Mouse (Mus musculus) thymus, adult 2 months (tissue): Measurements from ENCODE around the gene Nppc.
A peak's percentile ranks its signal among the peaks of the same experiment; 100 is the strongest.

ENCODE experiments used
- CTCF ChIP-seq: fragments of 200-500 bp; IDR thresholded peaks from 2 replicates; pipeline ENCODE4 v1.5.1; 2012; ENCODE audit warnings: mild to moderate bottlenecking, control low read depth, low read length, moderate library complexity, borderline replicate concordance; ENCODE audit not compliant: control insufficient read depth, poor library complexity, insufficient read depth; ENCODE audit errors: extremely low read depth
- POLR2A ChIP-seq: fragments of 200-500 bp; IDR thresholded peaks from 2 replicates; pipeline ENCODE4 v1.6.1; 2012; ENCODE audit warnings: mild to moderate bottlenecking, low read length, control low read depth, moderate library complexity; ENCODE audit not compliant: control insufficient read depth, poor library complexity, insufficient read depth; ENCODE audit errors: extremely low read depth

DNA sequence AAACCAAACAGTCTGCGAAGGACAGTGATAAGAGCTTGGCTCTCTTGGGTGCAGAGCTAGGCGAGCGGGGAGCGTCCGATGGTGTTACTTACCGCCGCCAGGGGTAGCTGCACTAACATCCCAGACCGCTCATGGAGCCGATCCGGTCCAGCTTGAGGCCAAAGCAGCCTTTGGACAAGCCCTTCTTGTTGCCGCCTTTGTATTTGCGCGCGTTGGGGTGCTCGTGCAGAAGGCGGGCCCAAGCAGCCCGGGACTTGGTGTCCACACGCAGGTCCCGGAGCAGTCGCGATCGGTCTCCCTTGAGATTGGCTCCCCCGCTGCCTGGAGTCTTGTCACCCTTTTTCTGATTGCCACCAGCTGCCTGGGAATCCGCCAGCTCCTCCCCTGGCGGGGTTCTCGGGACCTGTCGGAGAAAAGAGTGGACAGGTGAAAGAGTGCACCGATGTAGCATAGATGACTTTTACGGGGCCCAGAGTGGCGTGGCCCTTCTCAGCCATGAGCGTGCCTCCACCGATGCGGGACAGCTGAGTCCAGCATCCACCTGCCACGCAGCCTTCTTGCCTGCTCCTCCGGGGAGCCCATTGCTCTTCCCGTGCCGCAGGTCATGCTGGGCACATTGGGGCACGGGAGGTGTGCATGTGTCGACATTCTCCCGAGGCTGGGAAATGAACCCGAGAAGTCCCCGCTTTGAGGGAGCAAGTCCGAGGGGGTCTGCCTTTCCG lies 658 bp downstream of the Nppc start:
- TF ChIP-seq POLR2A, result no peak
- peak; percentile 38; the same call in 1 of the 2 replicates for TF ChIP-seq CTCF
